Mouse (Mus musculus): ENCODE measurements around the gene Hoxc12.

DNA sequence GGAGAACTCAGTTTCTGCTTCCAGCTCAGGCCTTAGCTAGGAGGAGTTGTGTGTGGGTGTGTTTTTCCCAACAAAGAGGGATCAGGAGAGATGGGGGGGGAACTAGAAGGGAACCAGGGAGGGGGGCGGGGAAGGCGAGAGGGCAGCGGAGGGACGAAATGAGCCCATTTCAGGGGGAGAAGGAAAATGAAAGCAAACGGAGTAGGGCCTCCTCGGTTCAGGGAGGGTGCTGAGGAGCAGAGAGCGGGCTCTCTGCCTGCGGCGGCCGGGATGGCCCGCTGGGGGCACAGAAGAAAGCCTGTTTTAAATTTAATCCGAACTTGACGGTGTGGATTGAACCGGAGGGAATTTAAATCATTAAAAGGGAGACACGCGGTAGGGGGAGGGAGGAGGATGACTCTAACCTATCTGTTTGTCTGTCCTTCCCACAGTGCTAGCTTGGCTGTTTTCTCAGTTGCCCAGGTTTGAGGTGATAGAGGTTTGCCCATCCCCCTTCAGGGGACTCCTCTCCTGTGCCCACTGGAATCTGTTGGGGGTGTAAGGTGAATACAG is 40.9 kb downstream of the Hoxc12 start:
- TF ChIP-seq CTCF (IDR thresholded peaks at IDR 0.05; ENCODE audit: low read depth) (no peak), EP300 (optimal IDR thresholded peaks at IDR 0.05) (no peak)

Measured in stomach, postnatal 0 days (tissue).